Mouse (Mus musculus) forebrain, embryonic 15.5 days (tissue): ENCODE measurements around the gene Slc25a41. TPM values are rescaled to one million over a fixed set of nuclear protein-coding genes. Genes with fewer than 3 reads are reported as not detected.
A peak's percentile ranks its signal among the peaks of the same experiment; 100 is the strongest.

Experiments
- ATAC-seq: fragments of 200-750 bp; cut with Nextera tagmentation; replicated peaks from 2 replicates; pipeline ENCODE4 v1.8.0; 2017; ENCODE audit warnings: mild to moderate bottlenecking, moderate TSS enrichment, moderate library complexity
- H3K27ac ChIP-seq: fragments of 300-500 bp; sonication (generic); replicated peaks from 2 replicates; pipeline ENCODE4 v1.5.1; 2015; ENCODE audit warnings: mild to moderate bottlenecking, inconsistent platforms
- H3K27me3 ChIP-seq: fragments of 300-500 bp; sonication (generic); 2 replicates; pipeline ENCODE4 v1.6.1; 2015; ENCODE audit warnings: inconsistent platforms
- H3K36me3 ChIP-seq: fragments of 300-500 bp; sonication (generic); 2 replicates; pipeline ENCODE4 v1.6.1; 2015; ENCODE audit warnings: mild to moderate bottlenecking, inconsistent platforms
- H3K4me1 ChIP-seq: fragments of 300-500 bp; sonication (generic); 2 replicates; pipeline ENCODE4 v1.6.1; 2015; ENCODE audit warnings: inconsistent platforms
- H3K4me2 ChIP-seq: fragments of 300-500 bp; sonication (generic); replicated peaks from 2 replicates; pipeline ENCODE4 v1.6.1; 2015; ENCODE audit warnings: mild to moderate bottlenecking, inconsistent platforms
- H3K4me3 ChIP-seq: fragments of 300-500 bp; sonication (generic); 2 replicates; pipeline ENCODE4 v1.5.1; 2015; ENCODE audit warnings: mild to moderate bottlenecking, inconsistent platforms
- H3K9ac ChIP-seq: fragments of 300-500 bp; sonication (generic); replicated peaks from 2 replicates; pipeline ENCODE4 v1.6.1; 2015; ENCODE audit warnings: mild to moderate bottlenecking, inconsistent platforms
- H3K9me3 ChIP-seq: fragments of 300-500 bp; sonication (generic); 2 replicates; pipeline ENCODE4 v1.6.1; 2016; ENCODE audit warnings: inconsistent platforms
- WGBS: fragments of 180-500 bp; shearing (Covaris S2); methylation state at CpG from one replicate; pipeline ENCODE4 v1.1.7; 2015; ENCODE audit warnings: mixed read lengths; 5-methylcytosine and 5-hydroxymethylcytosine counted together
- polyA plus RNA-seq: library from polyadenylated mRNA; unstranded; fragments of >200 nt; fragmentation: Nextera tagmentation; extraction: Ambion mirVana; gene quantifications from 2 replicates; pipeline ENCODE4 v1.2.1, GENCODE M21; 2015

Slc25a41 gene
- polyA plus RNA-seq, 1 experiment from 2014 or later = not detected

GRCm38 (mm10) chr17:57007137-57007905 lies 34.1 kb downstream of the Slc25a41 start:
- Histone ChIP-seq H3K4me1 (peaks cover 17% of the 10 kb centered on the region), H3K36me3 (peaks cover 59% of the 10 kb centered on the region), H3K9ac (no peak overlapping the region), H3K27me3 (no peaks in the 10 kb centered on the region), H3K27ac (no peak overlapping the region), H3K4me3 (no peak overlapping the region), H3K9me3 (no peaks in the 10 kb centered on the region), H3K4me2 (no peak overlapping the region)
- ATAC-seq = no peak
- WGBS = 93% methylated on average over 13 of the region's 13 CpGs

- no peak overlapping the region for H3K4me2 ChIP-seq
- no peak overlapping the region for H3K4me3 ChIP-seq
- no peak for ATAC-seq
- H3K9me3 ChIP-seq = no peaks in the 10 kb centered on the region
- whole genome bisulfite sequencing = 95% methylated on average over 7 of the region's 7 CpGs
- no peaks in the 10 kb centered on the region for H3K4me1 ChIP-seq
- no peaks in the 10 kb centered on the region for H3K27me3 ChIP-seq
- no peak overlapping the region for H3K9ac ChIP-seq
- peaks cover 60% of the 10 kb centered on the region for H3K36me3 ChIP-seq
- H3K27ac ChIP-seq = no peak overlapping the region
Observed at GRCm38 (mm10) chr17:57003994-57004393, 37.5 kb downstream of the Slc25a41 start.

DNA sequence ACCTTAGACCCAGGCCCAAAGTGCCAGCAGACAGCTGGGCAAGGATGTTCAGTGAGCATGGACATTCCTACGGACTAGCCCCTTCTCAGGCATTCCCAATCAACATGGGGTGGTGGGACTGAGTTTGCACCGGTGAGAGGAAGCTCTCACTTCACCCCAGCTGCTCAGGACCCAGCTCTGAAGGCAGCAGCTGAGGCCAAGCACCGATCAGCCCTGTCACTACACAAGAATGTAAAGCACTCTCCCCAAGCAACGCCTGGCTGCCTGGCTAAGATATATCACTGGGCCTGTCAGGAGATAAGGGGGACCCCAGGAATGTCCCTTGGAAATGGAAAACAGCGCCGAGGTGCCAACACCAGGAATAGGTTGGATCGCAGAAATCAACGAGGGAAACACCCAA lies 40.2 kb downstream of the Slc25a41 start:
- H3K27me3 ChIP-seq = no peaks in the 10 kb centered on the region
- H3K36me3 ChIP-seq = peaks cover 42% of the 10 kb centered on the region
- H3K9me3 ChIP-seq = no peaks in the 10 kb centered on the region
- H3K27ac ChIP-seq = no peak overlapping the region
- 78% methylated on average over 8 of the region's 8 CpGs for WGBS
- H3K4me1 ChIP-seq = peaks cover 17% of the 10 kb centered on the region
- H3K4me3 ChIP-seq = no peak overlapping the region
- H3K9ac ChIP-seq = no peak overlapping the region
- ATAC-seq = no peak
- H3K4me2 ChIP-seq = no peak overlapping the region

- Histone ChIP-seq H3K27me3 (no peaks in the 10 kb centered on the region), H3K4me1 (peaks cover 17% of the 10 kb centered on the region), H3K4me2 (no peak within 1 kb of the TSS), H3K36me3 (peaks cover 42% of the 10 kb centered on the region), H3K4me3 (no peak within 1 kb of the TSS), H3K9me3 (no peaks in the 10 kb centered on the region), H3K9ac (no peak within 1 kb of the TSS), H3K27ac (no peak within 1 kb of the TSS)
- WGBS = 91% methylated on average over 9 of the region's 9 CpGs
- no peak for ATAC-seq
Observed at GRCm38 (mm10) chr17:56999968-57000609, 41.4 kb downstream of the Slc25a41 start, which contains the start of gene Pspn. Pspn (minus strand) TSS chr17:57000018.

GRCm38 (mm10) chr17:56999414-56999813 lies 42.0 kb downstream of the Slc25a41 start:
- no peak overlapping the region for H3K27ac ChIP-seq
- no peaks in the 10 kb centered on the region for H3K27me3 ChIP-seq
- H3K4me3 ChIP-seq = no peak overlapping the region
- WGBS = 97% methylated on average over 9 of the region's 9 CpGs
- ATAC-seq = no peak
- H3K9me3 ChIP-seq = no peaks in the 10 kb centered on the region
- peaks cover 44% of the 10 kb centered on the region for H3K36me3 ChIP-seq
- H3K9ac ChIP-seq = no peak overlapping the region
- peaks cover 17% of the 10 kb centered on the region for H3K4me1 ChIP-seq
- no peak overlapping the region for H3K4me2 ChIP-seq

DNA sequence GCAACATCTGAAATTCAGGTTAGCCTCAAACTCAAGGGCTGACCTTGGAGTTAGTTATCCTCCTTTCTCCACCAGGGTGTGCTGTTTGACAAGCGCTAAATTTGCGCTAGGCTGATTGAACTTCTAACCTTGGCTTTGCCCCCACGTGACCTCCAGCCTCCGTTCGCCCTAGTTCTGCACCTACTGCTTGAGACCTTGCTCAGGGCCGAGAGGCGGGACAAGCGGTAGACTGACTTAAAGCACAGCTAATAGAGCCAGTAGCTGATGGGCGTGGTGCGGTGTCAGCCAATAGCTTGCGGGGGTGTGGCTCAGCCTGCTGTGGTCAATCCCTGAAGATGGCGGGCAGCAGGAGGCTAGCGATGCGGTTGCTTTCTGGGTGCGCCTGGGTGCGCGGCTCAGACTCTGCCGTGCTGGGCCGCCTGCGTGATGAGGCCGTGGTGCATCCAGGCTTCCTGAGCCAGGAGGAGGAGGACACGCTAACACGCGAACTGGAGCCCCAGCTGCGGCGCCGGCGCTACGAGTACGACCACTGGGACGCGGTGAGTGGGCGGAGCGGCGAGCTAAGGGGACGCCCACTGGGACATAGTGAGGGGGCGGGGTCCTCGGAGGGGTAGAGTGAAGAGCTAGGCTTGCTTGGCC lies 44.3 kb downstream of the Slc25a41 start, which contains the start of gene Alkbh7:
Gene Alkbh7 (plus strand): TSS at position 311 of the 639 bp plus-strand sequence.
- peak; percentile 98 for ATAC-seq
- H3K4me1 ChIP-seq = peaks cover 20% of the 10 kb centered on the region
- under 1% methylated on average over 38 of the region's 38 CpGs for WGBS

DNA sequence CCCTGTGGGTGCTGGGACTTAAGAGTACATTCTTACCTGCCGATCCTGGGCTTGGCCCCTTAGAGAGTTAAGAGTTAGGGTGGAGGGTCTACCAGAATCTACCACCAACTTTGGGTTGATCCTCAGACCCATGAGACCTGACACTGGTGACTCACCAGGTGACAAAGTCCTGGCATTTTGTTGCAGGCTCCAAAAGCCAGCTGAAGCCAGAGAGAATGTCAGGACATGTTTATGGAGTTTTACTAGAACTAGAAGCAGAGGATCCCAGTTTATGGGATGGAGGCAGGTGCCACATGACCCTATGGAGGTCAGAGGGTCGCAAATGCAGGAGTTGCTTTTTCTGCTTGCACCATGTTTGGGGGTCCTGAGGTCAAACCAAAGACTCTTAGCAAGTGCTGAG lies 44.9 kb downstream of the Slc25a41 start:
- H3K4me3 ChIP-seq = peak overlapping the region; percentile 80; the same call in 1 of the 2 replicates
- WGBS = 80% methylated on average over 2 of the region's 2 CpGs
- no peak overlapping the region for H3K27ac ChIP-seq
- H3K36me3 ChIP-seq = peaks cover 42% of the 10 kb centered on the region
- H3K27me3 ChIP-seq = no peaks in the 10 kb centered on the region
- ATAC-seq = no peak; the same call in 1 of the 2 replicates
- H3K9ac ChIP-seq = no peak overlapping the region
- peak overlapping the region; percentile 57 for H3K4me2 ChIP-seq
- H3K4me1 ChIP-seq = peaks cover 23% of the 10 kb centered on the region
- H3K9me3 ChIP-seq = no peaks in the 10 kb centered on the region

More for the DNA sequence above, 44.3 kb downstream of the Slc25a41 start, which contains the start of gene Alkbh7:
- Histone ChIP-seq H3K9me3 (no peaks in the 10 kb centered on the region), H3K9ac (peak within 1 kb of the TSS; percentile 65), H3K36me3 (peaks cover 42% of the 10 kb centered on the region), H3K4me3 (peak within 1 kb of the TSS; percentile 80), H3K27me3 (no peaks in the 10 kb centered on the region), H3K4me2 (peak within 1 kb of the TSS; percentile 57), H3K27ac (peak within 1 kb of the TSS; percentile 78)

DNA sequence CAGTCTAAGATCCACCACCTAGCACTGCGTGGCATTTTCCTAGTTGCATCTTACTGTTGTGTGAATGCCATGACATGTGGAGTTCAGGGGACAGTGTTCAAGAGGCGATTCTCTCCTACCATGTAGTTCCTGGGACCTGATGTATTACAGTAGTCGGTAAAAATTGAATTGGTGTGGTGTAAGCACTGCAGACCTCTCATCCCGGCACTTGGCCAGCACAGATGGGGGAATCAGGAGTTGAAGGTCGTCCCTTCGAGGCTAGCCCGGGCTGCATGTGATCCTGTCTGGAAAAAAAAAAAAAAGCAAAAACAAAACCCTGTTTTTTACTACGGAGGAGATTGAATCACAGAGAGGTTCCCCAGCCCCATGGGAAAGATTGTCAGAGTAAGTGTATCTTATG lies 46.4 kb downstream of the Slc25a41 start:
- Histone ChIP-seq H3K9ac (no peak overlapping the region), H3K4me1 (peaks cover 30% of the 10 kb centered on the region), H3K9me3 (no peaks in the 10 kb centered on the region), H3K4me3 (no peak overlapping the region), H3K4me2 (no peak overlapping the region), H3K36me3 (peaks cover 42% of the 10 kb centered on the region), H3K27ac (no peak overlapping the region), H3K27me3 (no peaks in the 10 kb centered on the region)
- 92% methylated on average over 8 of the region's 8 CpGs for WGBS
- no peak for ATAC-seq

- WGBS = 62% methylated on average over 2 of the region's 2 CpGs
- Histone ChIP-seq H3K27ac (no peak overlapping the region), H3K9me3 (no peaks in the 10 kb centered on the region), H3K4me3 (peak overlapping the region; percentile 93), H3K4me1 (peaks cover 16% of the 10 kb centered on the region), H3K9ac (peak overlapping the region; percentile 80), H3K4me2 (peak overlapping the region; percentile 79), H3K27me3 (no peaks in the 10 kb centered on the region), H3K36me3 (peaks cover 32% of the 10 kb centered on the region)
- ATAC-seq = no peak
Observed at GRCm38 (mm10) chr17:56990966-56991365, 50.5 kb downstream of the Slc25a41 start.

- Histone ChIP-seq H3K9ac (peak within 1 kb of the TSS; percentile 80), H3K4me3 (peak within 1 kb of the TSS; percentile 93), H3K27me3 (no peaks in the 10 kb centered on the region), H3K4me1 (peaks cover 16% of the 10 kb centered on the region), H3K4me2 (peak within 1 kb of the TSS; percentile 79), H3K27ac (peak within 1 kb of the TSS; percentile 90), H3K9me3 (no peaks in the 10 kb centered on the region), H3K36me3 (peaks cover 25% of the 10 kb centered on the region)
- ATAC-seq = peak; percentile 98
- under 1% methylated on average over 52 of the region's 52 CpGs for WGBS
Observed at GRCm38 (mm10) chr17:56990115-56990746, 51.2 kb downstream of the Slc25a41 start, which contains the start of gene Clpp. Clpp (plus strand) TSS chr17:56990305.

- 2% methylated on average over 25 of the region's 25 CpGs for WGBS
- Histone ChIP-seq H3K4me2 (peak overlapping the region; percentile 79), H3K27me3 (no peaks in the 10 kb centered on the region), H3K4me1 (peaks cover 16% of the 10 kb centered on the region), H3K36me3 (peaks cover 19% of the 10 kb centered on the region), H3K27ac (peak overlapping the region; percentile 90), H3K4me3 (peak overlapping the region; percentile 93), H3K9me3 (no peaks in the 10 kb centered on the region), H3K9ac (peak overlapping the region; percentile 80)
- peak; percentile 93 for ATAC-seq
Observed at GRCm38 (mm10) chr17:56989467-56990114, 51.9 kb downstream of the Slc25a41 start.
